Mouse (Mus musculus) E14TG2a.4 (cell line): ENCODE results near the gene Cyb561.

Experiments
- CTCF ChIP-seq: conservative IDR thresholded peaks from 2 replicates; pipeline ENCODE4 v1.5.1; 2014; ENCODE audit warnings: low read length
- NANOG ChIP-seq: IDR thresholded peaks from 2 replicates; pipeline ENCODE4 v1.6.1; 2014; ENCODE audit warnings: borderline replicate concordance, low read length, mixed read lengths

- TF ChIP-seq CTCF: no peak
- no peak for TF ChIP-seq NANOG
These were observed 32.9 kb downstream of the Cyb561 start for GRCm38 (mm10) chr11:105920098-105920785.
